Comparison of ENCODE assay signal across 23 mouse cellular contexts in genomic region chr4:111603194-111603593, GRCm38 (mm10).
DNase-seq lines count a peak whose midpoint lies in the region; ATAC-seq lines count a peak whose summit lies in the region.
"Had no signal": no experiment of that assay in that cellular context is flagged by ENCODE, and none has a peak within 500 bp of the region (broad histone marks: within the 10 kb centered on the region; RNA-seq: fewer than 3 reads in every experiment).

No protein-coding gene starts in this region.

- H3K36me3 ChIP-seq in embryonic facial prominence, embryonic 13.5 days, result no peaks in the 10 kb centered on the region
- no peaks in the 10 kb centered on the region for H3K36me3 ChIP-seq in embryonic facial prominence, embryonic 10.5 days (replicated peaks)
- H3K36me3 ChIP-seq in embryonic facial prominence, embryonic 14.5 days (ENCODE audit: control insufficient read depth, insufficient read depth, low read length), result no peaks in the 10 kb centered on the region
- H3K36me3 ChIP-seq in limb, embryonic 15.5 days, result no peaks in the 10 kb centered on the region
- H3K36me3 ChIP-seq: forebrain, embryonic 10.5 days; forebrain, embryonic 12.5 days; G1E had no signal

- no peaks in the 10 kb centered on the region for H3K4me1 ChIP-seq in embryonic facial prominence, embryonic 13.5 days
- no peaks in the 10 kb centered on the region for H3K4me1 ChIP-seq in embryonic facial prominence, embryonic 10.5 days
- H3K4me1 ChIP-seq in embryonic facial prominence, embryonic 14.5 days (ENCODE audit: control insufficient read depth, insufficient read depth, low read length), result no peaks in the 10 kb centered on the region
- H3K4me1 ChIP-seq in limb, embryonic 15.5 days, result no peaks in the 10 kb centered on the region
- H3K4me1 ChIP-seq: forebrain, embryonic 10.5 days; forebrain, embryonic 12.5 days had no signal

- 31% methylated on average over 2 of the region's 2 CpGs for WGBS in embryonic facial prominence, embryonic 13.5 days
- 86% methylated on average over 2 of the region's 2 CpGs for WGBS in embryonic facial prominence, embryonic 10.5 days
- 51% methylated on average over 2 of the region's 2 CpGs for WGBS in embryonic facial prominence, embryonic 14.5 days
- WGBS in limb, embryonic 15.5 days, result 44% methylated on average over 2 of the region's 2 CpGs

- no peak overlapping the region for H3K9ac ChIP-seq in embryonic facial prominence, embryonic 13.5 days
- H3K9ac ChIP-seq in embryonic facial prominence, embryonic 14.5 days (ENCODE audit: low read depth, low read length), result no peak overlapping the region
- no peak overlapping the region for H3K9ac ChIP-seq in limb, embryonic 15.5 days
- H3K9ac ChIP-seq: forebrain, embryonic 12.5 days had no signal

- no peaks in the 10 kb centered on the region for H3K9me3 ChIP-seq in embryonic facial prominence, embryonic 13.5 days
- H3K9me3 ChIP-seq in embryonic facial prominence, embryonic 10.5 days, result no peaks in the 10 kb centered on the region
- H3K9me3 ChIP-seq in embryonic facial prominence, embryonic 14.5 days (ENCODE audit: control insufficient read depth, low read length), result no peaks in the 10 kb centered on the region
- H3K9me3 ChIP-seq in limb, embryonic 15.5 days, result no peaks in the 10 kb centered on the region
- H3K9me3 ChIP-seq: forebrain, embryonic 10.5 days; forebrain, embryonic 12.5 days had no signal

- no peak overlapping the region for H3K4me3 ChIP-seq in embryonic facial prominence, embryonic 13.5 days
- H3K4me3 ChIP-seq in embryonic facial prominence, embryonic 10.5 days, result no peak overlapping the region
- H3K4me3 ChIP-seq in embryonic facial prominence, embryonic 14.5 days (ENCODE audit: low read depth, low read length), result no peak overlapping the region
- H3K4me3 ChIP-seq in limb, embryonic 15.5 days, result no peak overlapping the region
- H3K4me3 ChIP-seq: forebrain, embryonic 10.5 days; forebrain, embryonic 12.5 days had no signal

- peak overlapping the region; percentile 5; the same call in 1 of the 2 replicates for H3K27ac ChIP-seq in embryonic facial prominence, embryonic 13.5 days
- H3K27ac ChIP-seq in embryonic facial prominence, embryonic 10.5 days (replicated peaks), result no peak overlapping the region
- peak overlapping the region; percentile 67; the same call in 1 of the 2 replicates for H3K27ac ChIP-seq in embryonic facial prominence, embryonic 14.5 days (replicated peaks; ENCODE audit: low read depth, low read length)
- H3K27ac ChIP-seq in limb, embryonic 15.5 days, result peak overlapping the region; percentile 63; the same call in 1 of the 2 replicates
- H3K27ac ChIP-seq: forebrain, embryonic 10.5 days; forebrain, embryonic 12.5 days had no signal

- H3K4me2 ChIP-seq in embryonic facial prominence, embryonic 13.5 days, result no peak overlapping the region
- H3K4me2 ChIP-seq in embryonic facial prominence, embryonic 14.5 days (ENCODE audit: low read depth, low read length), result no peak overlapping the region
- no peak overlapping the region for H3K4me2 ChIP-seq in limb, embryonic 15.5 days
- H3K4me2 ChIP-seq: forebrain, embryonic 12.5 days had no signal

- ATAC-seq in embryonic facial prominence, embryonic 13.5 days (ENCODE audit: insufficient number of reproducible peaks, insufficient read depth, low FRiP score, low TSS enrichment, low read depth), result no peak
- ATAC-seq in embryonic facial prominence, embryonic 14.5 days (ENCODE audit: low read depth), result no peak
- no peak for ATAC-seq in limb, embryonic 15.5 days (ENCODE audit: insufficient number of reproducible peaks, low FRiP score, low TSS enrichment, low read depth)
- ATAC-seq in erythroid progenitor cell, adult 5-6 weeks (replicated peaks; ENCODE audit: low FRiP score, poor library complexity, severe bottlenecking), result no peak
- ATAC-seq: activated CD4-positive, CD25-positive, alpha-beta regulatory T cell, adult 4 months; CD4-positive, CD25-positive, alpha-beta regulatory T cell, adult 4 months; forebrain, embryonic 14.5 days; forebrain, embryonic 16.5 days; Patski had no signal

- H3K27me3 ChIP-seq in embryonic facial prominence, embryonic 13.5 days, result no peaks in the 10 kb centered on the region
- no peaks in the 10 kb centered on the region for H3K27me3 ChIP-seq in embryonic facial prominence, embryonic 10.5 days (replicated peaks; ENCODE audit: low read depth, poor library complexity, severe bottlenecking)
- H3K27me3 ChIP-seq in embryonic facial prominence, embryonic 14.5 days (replicated peaks; ENCODE audit: control insufficient read depth, insufficient read depth, low read length), result no peaks in the 10 kb centered on the region
- H3K27me3 ChIP-seq in limb, embryonic 15.5 days, result no peaks in the 10 kb centered on the region
- H3K27me3 ChIP-seq: CH12.LX; forebrain, embryonic 12.5 days; Patski had no signal

- DNase-seq in embryonic facial prominence, embryonic 10.5 days (ENCODE audit: low spot score), result no peak
- peak; percentile 64 for DNase-seq in embryonic facial prominence, embryonic 14.5 days (ENCODE audit: low spot score)
- DNase-seq: adrenal gland, adult 8-10 months; adrenal gland, postnatal 14 days; adrenal gland, postnatal 36 days; B cell, adult 2 months; cerebellum, adult 11-12 months; cerebellum, adult 2 months; cerebellum, adult 9-10 months; cerebellum, postnatal 10 days; cerebellum, postnatal 25 days had no signal
